Mouse (Mus musculus) right cerebral cortex, postnatal 4 days (tissue): ENCODE results near the gene Mllt1.

Experiments used
- DNase-seq: peaks from one replicate; pipeline ENCODE4 v3.0.0-alpha.2; 2022

Mllt1 gene

DNA sequence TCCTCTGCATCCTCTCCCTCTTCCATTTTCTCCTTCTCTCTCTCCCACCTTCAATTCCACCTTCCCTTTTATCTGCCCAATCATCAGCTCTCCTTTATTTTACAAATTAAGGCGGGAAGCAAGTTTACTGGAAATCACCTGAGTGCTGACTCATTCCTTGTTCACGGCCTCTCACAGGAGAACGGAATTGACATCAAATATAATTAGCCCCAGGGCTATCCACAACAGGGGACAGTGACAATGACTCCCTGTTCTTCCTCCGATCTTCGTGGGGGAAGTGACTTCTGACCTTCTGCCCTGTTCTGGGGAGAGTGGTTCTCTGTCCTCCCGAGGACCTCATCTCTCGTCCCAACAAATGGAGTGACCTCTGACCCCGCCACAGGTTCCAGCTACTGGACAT is 58.2 kb downstream of the Mllt1 start:
- DNase-seq: no peak

DNA sequence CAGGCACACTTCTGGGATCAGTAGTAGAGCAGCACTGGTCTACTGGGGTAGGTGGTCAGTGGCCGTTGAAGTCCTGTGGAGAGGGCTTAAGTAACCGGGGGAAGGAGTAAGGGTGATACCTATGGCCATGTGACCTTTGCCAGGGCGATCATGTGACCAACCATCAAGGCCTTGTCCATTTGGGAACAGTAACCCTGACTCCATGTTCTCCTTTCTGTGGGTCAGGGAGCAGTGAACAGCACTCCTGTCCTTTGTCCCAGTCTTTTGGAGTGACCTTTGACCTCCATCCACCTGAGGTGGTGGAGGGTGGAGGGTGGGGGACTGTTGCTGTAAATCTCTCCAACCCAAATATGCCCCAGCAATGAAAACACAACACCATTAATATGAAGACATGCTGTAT is 58.8 kb downstream of the Mllt1 start:
- DNase-seq: no peak

DNA sequence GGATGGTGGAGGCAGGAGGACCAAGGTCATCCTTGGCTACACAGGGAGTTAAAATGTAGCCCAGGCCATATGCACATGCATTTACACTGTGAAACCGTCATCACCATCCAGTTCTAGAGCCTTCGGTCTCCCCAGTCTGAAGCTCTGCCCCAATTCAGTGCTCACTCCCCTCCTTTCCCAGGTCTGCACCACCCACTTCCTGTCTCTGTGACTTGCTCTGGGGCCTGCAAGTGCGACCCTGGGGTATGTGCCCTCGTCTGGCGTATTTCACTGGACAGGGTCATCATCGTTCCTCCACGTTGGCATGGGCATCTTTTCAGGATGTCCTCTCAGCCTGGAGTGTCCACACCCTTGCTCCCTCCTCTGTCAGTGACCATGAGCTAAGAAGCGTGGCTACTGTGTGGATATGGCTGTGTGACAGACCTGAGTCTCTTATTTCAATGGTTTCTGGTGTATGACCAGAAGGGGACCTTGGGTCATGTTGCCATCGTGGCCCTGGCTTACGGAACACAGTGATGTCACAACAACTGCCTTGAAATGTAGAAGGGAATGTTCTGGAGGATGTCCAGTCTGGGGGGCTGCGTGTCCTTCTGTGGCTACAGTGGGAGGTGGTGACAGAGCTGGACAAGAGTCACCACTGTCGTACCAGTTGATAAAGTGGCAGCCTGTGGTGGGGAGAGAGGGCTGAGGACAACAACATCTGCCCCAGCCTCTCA is 60.1 kb downstream of the Mllt1 start, which contains the start of gene 1700061G19Rik:
TSS of gene 1700061G19Rik (plus strand) at position 542 of the 716 bp plus-strand sequence.
- no peak for DNase-seq

DNA sequence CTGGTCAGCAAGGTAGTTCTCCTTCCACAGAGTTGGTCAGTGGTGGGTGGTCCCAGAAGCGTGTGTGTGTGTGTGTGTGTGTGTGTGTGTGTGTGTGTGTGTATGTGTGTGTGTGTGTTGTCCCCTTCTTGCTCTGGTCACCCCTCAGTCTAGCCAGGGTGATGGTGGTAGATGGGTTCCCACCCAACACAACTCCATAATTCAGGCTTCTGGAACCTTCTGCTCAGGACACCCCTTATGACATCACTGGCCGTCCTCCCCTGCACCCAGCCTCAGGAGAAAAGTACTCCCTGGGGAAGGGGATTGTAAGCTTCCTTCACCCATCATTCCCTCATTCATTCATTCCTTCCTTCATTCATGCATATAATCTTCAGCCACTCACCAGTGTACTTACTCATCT is 61.0 kb downstream of the Mllt1 start, which contains the start of gene Acsbg2:
TSS of gene Acsbg2 (minus strand) at position 211 of the 400 bp plus-strand sequence.
- DNase-seq: no peak

DNA sequence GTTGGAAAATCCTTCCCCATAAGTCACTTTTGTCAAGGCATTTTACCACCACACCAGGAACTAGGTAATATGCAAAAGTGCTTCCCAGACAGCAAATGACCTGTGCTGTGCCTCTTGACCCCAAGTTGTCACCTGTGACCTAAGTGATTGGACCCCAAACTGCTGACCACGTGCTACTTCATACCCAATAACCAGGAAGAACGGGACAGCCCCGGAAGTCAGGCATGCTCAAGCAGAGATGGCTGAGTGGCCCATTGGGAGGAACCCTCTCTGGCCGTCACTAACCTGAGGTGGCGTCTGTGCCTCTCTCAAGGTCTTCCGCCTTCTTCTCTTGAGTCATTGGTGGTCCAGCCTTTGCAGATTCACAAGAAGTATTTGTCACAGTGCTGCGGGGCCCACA is 62.7 kb downstream of the Mllt1 start:
- DNase-seq: no peak

DNA sequence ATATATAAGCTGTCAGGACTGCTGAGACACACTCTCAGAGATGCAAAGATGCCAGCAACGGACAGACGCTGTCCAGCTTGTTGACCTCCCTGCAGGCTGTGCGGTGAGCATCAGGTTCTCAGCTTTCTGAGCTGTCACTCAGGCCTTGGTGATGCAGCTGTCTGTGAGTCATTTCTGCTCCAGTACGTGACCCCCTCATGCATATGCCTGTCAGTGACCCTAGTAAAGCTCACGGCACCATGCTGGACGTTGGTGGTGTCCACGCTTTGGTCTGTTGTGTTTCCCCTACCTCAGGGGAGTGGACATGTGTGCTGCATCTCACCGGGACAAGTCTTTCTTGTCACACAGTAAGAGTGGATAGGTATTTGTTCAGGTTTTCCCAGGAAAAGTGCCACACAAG is 63.4 kb downstream of the Mllt1 start:
- no peak for DNase-seq

DNA sequence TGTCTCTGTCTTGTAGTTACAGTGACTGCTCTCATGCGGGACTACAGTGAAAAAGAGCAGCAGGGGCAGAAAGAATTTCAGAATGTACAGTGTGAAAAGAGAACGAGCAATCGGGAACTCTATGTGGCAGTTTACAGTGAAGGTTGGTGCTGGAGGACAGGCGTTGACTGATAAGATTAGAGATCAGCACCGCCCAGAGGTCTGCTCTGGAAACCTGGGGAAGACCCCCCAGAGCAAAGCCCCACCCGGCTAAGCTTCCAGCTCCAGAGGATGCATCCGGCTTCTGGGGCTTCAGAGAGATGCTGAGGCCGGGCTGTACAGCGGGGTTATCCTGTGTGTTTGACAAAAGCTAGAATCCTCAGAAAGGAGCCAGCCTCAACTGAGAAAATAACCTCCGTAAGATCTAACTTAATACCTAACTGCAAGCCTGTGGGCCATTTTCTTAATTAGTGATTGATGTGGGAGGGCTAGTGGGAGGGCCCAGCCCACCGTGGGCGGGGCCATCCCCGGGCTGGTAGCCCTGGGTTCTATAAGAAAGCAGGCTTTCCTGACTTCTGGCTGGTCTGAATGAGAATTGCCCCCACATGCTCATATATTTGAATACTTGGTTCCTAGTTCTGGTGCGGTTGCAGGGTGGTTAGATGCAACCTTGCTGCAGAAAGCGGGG is 64.8 kb downstream of the Mllt1 start:
- no peak for DNase-seq

DNA sequence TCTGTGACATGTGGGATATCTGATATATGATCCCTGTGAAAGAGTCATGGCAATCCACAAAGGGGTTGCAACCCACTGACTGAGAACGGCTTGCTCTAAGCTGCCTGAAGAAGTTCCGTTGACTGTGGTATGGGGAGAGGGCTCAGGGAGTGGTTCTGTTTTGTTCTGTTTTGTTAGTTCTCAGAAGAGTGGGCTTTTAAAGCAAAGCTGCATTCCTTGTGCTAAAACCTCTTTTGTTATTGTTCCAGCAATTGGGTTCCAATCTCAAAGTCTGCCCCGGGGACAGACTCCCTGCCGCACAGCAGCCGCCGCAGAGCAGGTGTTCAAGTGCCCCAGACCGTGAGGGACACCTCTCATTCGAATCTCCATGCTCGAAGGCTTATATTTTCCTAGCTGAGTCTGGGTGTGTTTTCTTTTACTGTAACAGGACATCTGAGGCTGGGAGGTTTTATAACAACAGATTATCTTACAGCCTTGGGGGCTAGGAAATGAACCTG is 65.7 kb downstream of the Mllt1 start:
- no peak for DNase-seq

DNA sequence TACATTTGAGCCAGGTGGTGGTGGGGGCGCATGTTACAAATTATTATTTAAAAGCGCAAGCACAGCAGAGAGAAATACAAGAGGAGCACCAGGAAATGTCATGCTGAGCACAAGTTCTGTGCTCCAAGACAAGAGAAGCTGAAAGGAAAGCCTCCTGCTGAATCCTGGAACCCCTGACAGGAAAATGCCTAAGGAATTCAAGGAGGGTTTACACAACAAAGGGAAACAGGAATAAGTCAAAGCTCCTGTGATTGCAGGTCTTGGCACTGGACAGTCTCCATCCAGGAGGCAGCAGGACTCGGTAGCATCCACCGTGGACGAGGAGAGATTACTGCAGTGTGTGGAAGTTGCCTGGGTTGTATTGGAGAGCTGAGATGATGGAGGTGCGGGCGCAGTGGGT is 69.1 kb downstream of the Mllt1 start:
- no peak for DNase-seq

DNA sequence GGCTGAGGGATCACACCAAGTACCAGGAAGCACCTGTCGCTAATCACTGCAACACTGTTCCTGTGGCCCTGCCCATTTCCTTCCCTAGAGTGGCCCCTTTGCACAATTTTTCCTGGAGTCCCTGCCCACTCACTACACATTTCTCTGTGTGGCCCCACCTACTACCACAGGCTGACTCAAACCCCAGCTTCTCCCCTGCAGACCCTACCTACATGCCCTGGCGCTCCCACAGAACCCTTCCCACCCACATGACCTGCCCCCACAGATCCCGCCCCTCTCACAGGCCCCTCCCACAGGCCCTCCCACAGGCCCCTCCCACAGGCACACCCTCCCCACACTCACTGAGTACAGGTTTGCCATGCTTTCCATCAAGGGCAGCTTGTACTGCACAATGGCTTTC is 74.0 kb downstream of the Mllt1 start:
- no peak for DNase-seq

DNA sequence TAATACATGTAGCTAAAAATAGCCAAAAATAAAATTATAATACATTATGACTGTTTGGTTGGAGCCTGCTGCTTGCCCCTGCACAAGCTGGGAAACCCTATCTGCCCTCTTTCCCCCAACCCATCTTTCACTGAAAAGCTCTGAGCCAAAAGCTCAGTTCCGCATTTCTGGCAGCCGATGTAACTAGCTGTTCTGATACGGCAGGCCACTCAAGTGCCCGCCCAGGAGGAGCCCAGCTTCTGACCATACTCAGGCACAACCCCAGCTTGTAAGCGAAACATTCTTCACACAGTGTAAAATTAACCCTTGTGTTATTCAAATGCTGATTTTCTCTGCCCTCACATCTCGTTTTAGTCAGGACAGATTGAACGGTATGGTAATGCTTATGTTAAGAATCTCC is 76.3 kb downstream of the Mllt1 start:
- no peak for DNase-seq

DNA sequence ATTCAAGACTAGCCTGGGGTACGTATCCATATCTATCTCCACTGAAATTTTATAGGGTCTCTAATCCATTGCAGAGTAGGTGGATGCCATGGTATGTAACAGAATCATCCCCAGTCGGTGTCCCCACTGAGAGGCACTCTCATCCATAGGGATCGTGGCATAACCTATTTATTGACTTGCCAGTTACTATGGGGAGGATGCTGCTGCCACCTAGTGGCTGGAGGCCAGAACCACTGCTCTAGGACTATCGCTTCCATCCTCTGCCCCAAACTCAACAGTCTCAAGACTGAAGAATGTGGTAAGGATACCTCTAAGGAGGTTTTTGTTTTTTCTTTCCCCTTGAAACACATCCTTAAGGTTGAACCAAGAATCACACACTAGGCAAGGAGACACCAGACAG is 77.0 kb downstream of the Mllt1 start:
- DNase-seq: peak; percentile 55

DNA sequence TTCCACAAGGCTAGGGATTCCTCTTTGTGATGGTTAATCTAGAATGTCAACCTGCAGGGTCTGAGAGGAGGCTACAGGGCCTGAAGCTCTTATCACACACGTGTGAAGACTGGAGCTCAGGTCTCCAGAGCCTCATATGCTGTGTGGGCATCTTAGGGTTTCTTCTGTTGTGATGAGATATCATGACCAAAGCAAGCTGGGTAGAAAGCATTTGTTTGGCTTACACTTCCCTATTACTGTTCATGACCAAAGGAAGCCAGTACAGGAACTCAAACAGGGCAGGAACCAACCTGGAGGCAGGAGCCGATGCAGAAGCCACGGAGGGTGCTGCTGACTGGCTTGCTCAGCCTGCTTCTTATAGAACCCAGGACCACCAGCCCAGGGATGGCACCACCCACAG is 79.8 kb downstream of the Mllt1 start:
- no peak for DNase-seq

DNA sequence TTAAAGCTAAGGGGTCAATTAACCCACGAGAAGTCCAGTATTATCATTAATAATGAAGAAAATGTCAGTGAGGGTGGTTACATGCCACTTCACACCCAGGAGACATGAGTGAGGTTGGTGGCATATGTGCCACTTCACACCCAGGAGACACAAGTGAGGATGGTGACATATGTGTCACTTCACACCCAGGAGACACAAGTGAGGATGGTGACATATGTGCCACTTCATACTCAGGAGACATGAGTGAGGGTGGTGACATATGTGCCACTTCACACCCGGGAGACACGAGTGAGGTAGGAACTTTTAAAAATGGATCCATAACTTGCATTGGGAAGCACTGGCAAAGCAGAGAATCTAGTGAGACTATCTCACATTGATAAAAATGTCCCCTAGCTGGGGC is 84.0 kb downstream of the Mllt1 start:
- no peak for DNase-seq

DNA sequence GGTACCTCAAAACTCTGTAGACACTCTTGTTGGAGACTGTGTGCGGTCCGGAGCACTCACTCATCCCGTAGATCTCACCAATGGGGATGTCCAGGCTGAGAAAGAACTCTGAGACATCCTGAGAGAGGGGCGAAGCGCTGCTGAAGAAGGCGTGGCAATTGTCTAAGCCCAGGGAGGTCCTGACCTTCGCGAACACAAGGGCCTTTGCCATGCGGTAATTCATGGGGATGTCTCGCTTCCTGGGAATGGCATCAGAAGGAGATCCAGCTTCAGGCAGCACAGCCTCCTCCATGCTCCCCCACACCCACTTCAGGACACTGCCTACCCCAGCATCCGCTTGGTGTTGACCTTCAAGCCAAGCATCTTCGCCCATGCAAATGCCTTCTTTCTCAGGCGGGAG is 85.5 kb downstream of the Mllt1 start:
- DNase-seq: no peak

DNA sequence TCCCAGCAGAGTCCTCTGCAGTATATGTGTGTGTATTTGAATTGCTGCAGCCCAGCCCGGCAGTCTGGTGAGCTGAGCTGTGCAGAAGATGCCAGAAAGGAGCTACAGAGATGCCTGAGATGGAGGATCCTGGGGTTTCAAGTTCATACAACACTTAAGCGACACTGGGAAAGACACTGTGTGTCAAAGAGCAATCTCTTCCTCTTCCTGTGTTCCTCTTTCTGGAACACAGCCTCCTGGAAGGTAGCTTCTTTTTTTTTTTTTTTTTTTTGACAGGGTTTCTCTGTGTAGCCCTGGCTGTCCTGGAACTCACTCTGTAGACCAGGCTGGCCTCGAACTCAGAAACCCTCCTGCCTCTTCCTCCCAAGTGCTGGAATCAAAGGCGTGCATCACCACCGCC is 86.4 kb downstream of the Mllt1 start:
- DNase-seq: no peak

DNA sequence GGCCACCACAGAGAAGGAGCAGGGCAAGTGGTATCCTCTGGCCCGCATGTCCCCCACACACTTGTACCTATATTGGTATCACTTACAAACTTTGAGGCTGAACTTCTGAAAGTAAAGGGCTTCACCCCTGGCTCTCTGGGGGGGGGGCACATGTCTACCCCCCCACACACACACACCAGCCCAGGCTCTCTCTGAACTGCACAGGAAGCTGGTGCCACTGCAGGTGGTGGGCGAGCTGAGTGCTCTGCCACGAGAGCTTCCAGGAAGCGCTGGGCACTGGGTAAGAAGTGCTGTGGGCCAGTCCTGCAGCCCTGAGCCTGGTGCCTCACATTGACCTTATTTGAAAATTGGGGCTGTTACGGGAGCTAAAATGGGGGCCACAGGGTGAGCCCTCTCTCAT is 91.5 kb downstream of the Mllt1 start:
- DNase-seq: no peak
